8 mouse cellular contexts compared by ENCODE assay signal in the genomic region with DNA sequence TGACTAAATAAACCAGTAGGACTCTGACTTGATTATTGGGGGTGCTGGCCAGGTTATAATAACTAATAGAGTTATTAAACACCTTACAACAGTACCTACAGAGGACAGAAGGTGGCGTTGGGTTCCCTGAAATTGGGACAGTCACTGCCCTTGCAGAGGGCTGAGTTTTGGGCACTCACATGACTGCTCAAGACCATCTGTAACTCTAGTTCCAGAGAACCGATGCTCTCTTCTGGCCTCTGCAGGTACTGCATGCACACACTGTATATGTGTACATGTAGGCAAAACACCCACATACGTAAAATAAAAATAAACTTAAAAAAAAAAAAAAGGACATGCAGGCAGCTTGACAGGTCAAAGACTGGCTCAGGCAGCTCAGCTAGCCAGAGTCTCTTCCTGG. TPM values are rescaled to one million over a fixed set of nuclear protein-coding genes. Genes with fewer than 3 reads are reported as not detected.
DNase-seq lines count a peak whose midpoint lies in the region; ATAC-seq lines count a peak whose summit lies in the region.

No protein-coding gene starts in this region.

- no peak overlapping the region for H3K27ac ChIP-seq in heart, embryonic 10.5 days
- H3K27ac ChIP-seq in limb, embryonic 11.5 days (replicated peaks; ENCODE audit: low read depth, low read length): no peak overlapping the region

- H3K4me3 ChIP-seq in heart, embryonic 10.5 days: no peak overlapping the region
- H3K4me3 ChIP-seq in limb, embryonic 11.5 days (ENCODE audit: low read depth, low read length): no peak overlapping the region

- no peaks in the 10 kb centered on the region for H3K36me3 ChIP-seq in heart, embryonic 10.5 days
- H3K36me3 ChIP-seq in limb, embryonic 11.5 days (ENCODE audit: control insufficient read depth, insufficient read depth, low read length): no peaks in the 10 kb centered on the region

- ATAC-seq in limb, embryonic 11.5 days (ENCODE audit: insufficient number of reproducible peaks, low FRiP score, low TSS enrichment, low read depth): no peak

- no peak overlapping the region for H3K4me2 ChIP-seq in limb, embryonic 11.5 days (ENCODE audit: low read depth, severe bottlenecking)

- H3K27me3 ChIP-seq in heart, embryonic 10.5 days (ENCODE audit: insufficient read depth, poor library complexity, severe bottlenecking): no peaks in the 10 kb centered on the region
- no peaks in the 10 kb centered on the region for H3K27me3 ChIP-seq in limb, embryonic 11.5 days (ENCODE audit: control insufficient read depth, insufficient read depth, low read length)

- WGBS in heart, embryonic 10.5 days: 75% methylated on average over 3 of the region's 3 CpGs
- WGBS in limb, embryonic 11.5 days: 77% methylated on average over 3 of the region's 3 CpGs

- H3K4me1 ChIP-seq in heart, embryonic 10.5 days: no peaks in the 10 kb centered on the region
- H3K4me1 ChIP-seq in limb, embryonic 11.5 days (ENCODE audit: control insufficient read depth, insufficient read depth, low read length): no peaks in the 10 kb centered on the region

- no peak overlapping the region for H3K9ac ChIP-seq in limb, embryonic 11.5 days (ENCODE audit: low read length)

- peak; percentile 84 for DNase-seq in heart, adult 11 months
- DNase-seq in heart, embryonic 10.5 days (ENCODE audit: low spot score): no peak
- DNase-seq in B cell, adult 2 months: peak; percentile 53 to 61
- DNase-seq in adrenal gland, postnatal 25 days: peak; percentile 13
- DNase-seq in limb, embryonic 11.5 days (ENCODE audit: low spot score): peak; percentile 41
- peak; percentile 61 for DNase-seq in retina, postnatal 1 day
- DNase-seq in right cerebral cortex, postnatal 25 days: no peak
- DNase-seq in gastrocnemius, postnatal 10 days: no peak

- 0 out of 2 replicates have a peak, but pooled peaks cover 3% of the 10 kb centered on the region for H3K9me3 ChIP-seq in heart, embryonic 10.5 days
- no peaks in the 10 kb centered on the region; the same call in 1 of the 2 replicates for H3K9me3 ChIP-seq in limb, embryonic 11.5 days (ENCODE audit: control insufficient read depth, low read length)

RNA-seq across cellular contexts. Expression of a gene that starts 19.1 kb away (rescaled TPM):
- 39.5 and 51.7 TPM in 2 replicates for polyA plus RNA-seq in heart, embryonic 10.5 days (2016; fragmentation: Nextera tagmentation; extraction: Ambion mirVana)
- total RNA-seq in adrenal gland, postnatal 25 days (2021): 60.1 and 72.7 TPM in 2 replicates
- 60.9 and 71.2 TPM in 2 replicates for polyA plus RNA-seq in limb, embryonic 11.5 days (2014; fragmentation: Nextera tagmentation; extraction: Ambion mirVana)
- total RNA-seq in gastrocnemius, postnatal 10 days (2021): 10 to 100 TPM; 22.7 to 32.2 TPM

Comparison
In these comparisons a context has a peak if more than half of its experiments do, and no peak if none do; other contexts are left out.
1. DNase-seq: peak in heart, adult 11 months (single experiment), B cell, adult 2 months (2 of 2), adrenal gland, postnatal 25 days (single experiment), limb, embryonic 11.5 days (single experiment) and retina, postnatal 1 day (single experiment); none in heart, embryonic 10.5 days (single experiment), right cerebral cortex, postnatal 25 days (single experiment) and gastrocnemius, postnatal 10 days (single experiment).